Mouse (Mus musculus) embryonic facial prominence, embryonic 14.5 days (tissue): Measurements from ENCODE around the gene Arhgef3. TPM values are rescaled to one million over a fixed set of nuclear protein-coding genes. Genes with fewer than 3 reads are reported as not detected.
A peak's percentile ranks its signal among the peaks of the same experiment; 100 is the strongest.

ENCODE experiments used
- ATAC-seq: fragments of 200-750 bp; cut with Nextera tagmentation; 2 replicates; pipeline ENCODE4 v1.8.0; 2017; ENCODE audit warnings: low read depth, moderate number of reproducible peaks, moderate TSS enrichment
- DNase-seq: peaks from one replicate; pipeline ENCODE4 v3.0.0-alpha.2; 2015; ENCODE audit warnings: low spot score
- H3K27ac ChIP-seq: fragments of 300-500 bp; sonication (generic); replicated peaks from 2 replicates; pipeline ENCODE4 v1.5.1; 2014; ENCODE audit warnings: low read depth, mild to moderate bottlenecking, low read length, moderate library complexity
- H3K27me3 ChIP-seq: fragments of 300-500 bp; sonication (generic); replicated peaks from 2 replicates; pipeline ENCODE4 v1.6.1; 2014; ENCODE audit warnings: low read length; ENCODE audit not compliant: control insufficient read depth, insufficient read depth
- H3K36me3 ChIP-seq: fragments of 300-500 bp; sonication (generic); 2 replicates; pipeline ENCODE4 v1.6.1; 2014; ENCODE audit warnings: low read length, mixed read lengths; ENCODE audit not compliant: control insufficient read depth, insufficient read depth
- H3K4me1 ChIP-seq: fragments of 300-500 bp; sonication (generic); 2 replicates; pipeline ENCODE4 v1.6.1; 2014; ENCODE audit warnings: antibody characterized with exemption, low read length; ENCODE audit not compliant: control insufficient read depth, insufficient read depth
- H3K4me2 ChIP-seq: fragments of 300-500 bp; sonication (generic); 2 replicates; pipeline ENCODE4 v1.6.1; 2014; ENCODE audit warnings: low read depth, mild to moderate bottlenecking, low read length, moderate library complexity, mixed read lengths
- H3K4me3 ChIP-seq: fragments of 300-500 bp; sonication (generic); 2 replicates; pipeline ENCODE4 v1.5.1; 2014; ENCODE audit warnings: low read depth, mild to moderate bottlenecking, low read length
- H3K9ac ChIP-seq: fragments of 300-500 bp; sonication (generic); 2 replicates; pipeline ENCODE4 v1.6.1; 2014; ENCODE audit warnings: low read depth, mild to moderate bottlenecking, low read length, moderate library complexity, mixed read lengths
- H3K9me3 ChIP-seq: fragments of 300-500 bp; sonication (generic); 2 replicates; pipeline ENCODE4 v1.6.1; 2016; ENCODE audit warnings: low read length; ENCODE audit not compliant: control insufficient read depth
- WGBS: fragments of 180-500 bp; shearing (Covaris S2); extraction: QIAGEN DNeasy Blood & Tissue Kit; methylation state at CpG from one replicate; pipeline ENCODE4 v1.1.7; 2014; 5-methylcytosine and 5-hydroxymethylcytosine counted together
- polyA plus RNA-seq: library from polyadenylated mRNA; unstranded; fragments of >200 nt; fragmentation: Nextera tagmentation; extraction: Ambion mirVana; gene quantifications from 2 replicates; pipeline ENCODE4 v1.2.1, GENCODE M21; 2014

Gene Arhgef3
- polyA plus RNA-seq, 1 experiment from 2014 or later = 15.3 TPM

DNA sequence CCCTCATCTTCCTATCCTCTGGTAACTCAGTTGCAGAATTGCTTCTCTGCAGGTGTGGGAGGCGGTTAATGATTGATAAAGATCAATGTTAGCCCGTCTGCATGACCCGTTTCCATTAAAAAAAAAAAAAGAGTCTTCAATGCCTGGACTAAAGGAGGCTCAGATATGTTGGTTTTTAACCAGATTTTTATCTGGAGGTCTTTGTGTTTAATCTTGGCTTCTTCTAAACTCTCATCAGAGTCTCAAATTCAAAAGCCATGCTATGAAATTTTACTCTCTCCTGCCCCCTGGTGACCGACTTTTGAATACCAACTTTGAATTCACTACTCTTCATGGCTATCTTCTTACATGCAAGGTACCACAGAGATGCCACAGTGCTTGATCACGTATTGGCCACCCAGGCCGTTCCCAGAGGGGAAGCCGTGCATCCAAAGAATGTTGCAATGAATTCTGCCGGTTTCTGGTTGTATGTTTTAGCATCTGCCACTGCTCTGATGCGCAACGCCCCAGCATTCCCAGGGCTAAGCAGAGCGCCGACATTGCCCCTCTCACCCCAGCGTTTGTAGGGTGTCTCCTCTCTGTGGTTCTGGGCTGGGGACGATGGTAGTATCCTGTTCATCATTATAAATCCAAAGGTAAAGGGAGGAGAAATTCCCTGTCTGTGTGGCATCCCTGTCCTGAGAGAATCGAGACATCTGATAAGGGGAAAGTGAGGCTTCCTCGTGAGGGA, 69.0 kb downstream of the Arhgef3 start:
- Histone ChIP-seq H3K9ac (no peak overlapping the region), H3K4me2 (no peak overlapping the region), H3K27me3 (no peaks in the 10 kb centered on the region), H3K9me3 (no peaks in the 10 kb centered on the region), H3K36me3 (no peaks in the 10 kb centered on the region), H3K4me1 (0 out of 2 replicates have a peak, but pooled peaks cover 10% of the 10 kb centered on the region), H3K27ac (no peak overlapping the region), H3K4me3 (no peak overlapping the region)
- no peak for ATAC-seq
- DNase-seq = peak; percentile 64
- WGBS = 61% methylated on average over 16 of the region's 16 CpGs

DNA sequence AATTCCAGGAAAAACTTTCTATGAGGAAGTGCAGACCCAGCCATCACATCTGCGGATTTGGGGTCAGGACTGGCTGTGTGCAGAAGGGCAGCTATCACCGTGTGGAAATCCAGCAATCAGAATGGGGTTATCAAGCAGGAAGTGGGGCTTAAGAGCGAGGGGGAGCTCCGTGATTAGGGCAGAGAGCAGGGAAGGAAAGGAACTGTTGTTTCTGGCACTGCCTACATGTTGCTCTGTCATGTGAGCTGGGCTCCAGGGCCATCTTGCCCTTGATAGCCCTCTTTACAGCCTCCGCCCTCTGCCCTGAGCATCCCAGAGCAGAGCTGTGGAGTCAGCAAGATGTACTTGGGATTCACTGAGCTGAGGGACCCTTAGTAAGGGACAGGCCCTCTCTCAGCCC, 71.2 kb downstream of the Arhgef3 start:
- no peaks in the 10 kb centered on the region for H3K27me3 ChIP-seq
- 67% methylated on average over 5 of the region's 5 CpGs for WGBS
- H3K27ac ChIP-seq = no peak overlapping the region
- H3K9ac ChIP-seq = no peak overlapping the region
- no peak overlapping the region for H3K4me2 ChIP-seq
- H3K36me3 ChIP-seq = no peaks in the 10 kb centered on the region
- DNase-seq (no peak), ATAC-seq (no peak)
- no peaks in the 10 kb centered on the region for H3K9me3 ChIP-seq
- no peak overlapping the region for H3K4me3 ChIP-seq
- H3K4me1 ChIP-seq = 0 out of 2 replicates have a peak, but pooled peaks cover 6% of the 10 kb centered on the region

DNA sequence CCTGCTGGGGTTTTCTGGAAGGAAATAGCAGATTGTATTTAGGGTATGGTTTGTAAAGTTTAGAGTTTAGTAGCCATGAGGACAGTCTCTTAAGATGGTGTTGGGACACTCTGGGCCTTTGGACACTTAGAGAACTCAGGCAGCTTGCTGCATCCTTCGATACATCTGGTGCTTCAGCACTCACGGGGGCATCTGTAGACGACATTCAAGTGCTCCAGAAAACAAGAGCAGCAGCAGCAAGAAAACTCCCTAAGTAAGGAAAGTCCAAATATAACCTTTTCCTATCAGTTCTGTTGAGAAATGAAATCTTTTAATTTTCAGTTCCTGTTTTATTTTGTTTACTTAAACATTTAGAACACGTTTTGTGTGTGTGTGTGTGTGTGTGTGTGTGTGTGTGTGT, 71.9 kb downstream of the Arhgef3 start:
- no peak overlapping the region for H3K4me3 ChIP-seq
- 74% methylated on average over 4 of the region's 4 CpGs for WGBS
- no peak overlapping the region for H3K4me2 ChIP-seq
- no peaks in the 10 kb centered on the region for H3K9me3 ChIP-seq
- H3K9ac ChIP-seq = no peak overlapping the region
- H3K27me3 ChIP-seq = no peaks in the 10 kb centered on the region
- no peak for ATAC-seq
- H3K27ac ChIP-seq = no peak overlapping the region
- H3K36me3 ChIP-seq = no peaks in the 10 kb centered on the region
- H3K4me1 ChIP-seq = 0 out of 2 replicates have a peak, but pooled peaks cover 6% of the 10 kb centered on the region
- no peak for DNase-seq

DNA sequence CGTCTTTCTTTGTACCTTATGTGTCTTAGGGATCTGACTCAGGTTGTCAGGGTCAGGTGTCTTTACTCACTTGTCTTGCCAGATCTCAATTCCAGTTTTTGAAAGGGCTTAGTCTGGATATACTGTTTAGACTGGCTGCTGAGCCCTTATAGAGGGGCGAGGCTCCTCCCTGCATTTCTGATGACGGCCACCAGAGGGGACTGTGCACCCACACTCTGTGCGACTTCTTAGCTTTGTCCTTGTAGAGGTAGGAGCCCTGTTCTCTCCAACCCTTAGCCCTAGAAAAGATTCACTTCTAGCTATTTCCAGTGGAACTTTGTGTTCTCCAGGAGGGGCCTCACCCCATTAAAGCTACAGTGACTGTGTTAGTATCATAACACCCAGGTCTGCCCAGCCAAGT, 72.3 kb downstream of the Arhgef3 start:
- WGBS = 6% methylated on average over 4 of the region's 4 CpGs
- Histone ChIP-seq H3K9me3 (no peaks in the 10 kb centered on the region), H3K4me1 (0 out of 2 replicates have a peak, but pooled peaks cover 6% of the 10 kb centered on the region), H3K27ac (no peak overlapping the region), H3K4me3 (no peak overlapping the region), H3K9ac (no peak overlapping the region), H3K36me3 (no peaks in the 10 kb centered on the region), H3K27me3 (no peaks in the 10 kb centered on the region), H3K4me2 (no peak overlapping the region)
- DNase-seq = peak; percentile 75
- peak; percentile 87 for ATAC-seq

DNA sequence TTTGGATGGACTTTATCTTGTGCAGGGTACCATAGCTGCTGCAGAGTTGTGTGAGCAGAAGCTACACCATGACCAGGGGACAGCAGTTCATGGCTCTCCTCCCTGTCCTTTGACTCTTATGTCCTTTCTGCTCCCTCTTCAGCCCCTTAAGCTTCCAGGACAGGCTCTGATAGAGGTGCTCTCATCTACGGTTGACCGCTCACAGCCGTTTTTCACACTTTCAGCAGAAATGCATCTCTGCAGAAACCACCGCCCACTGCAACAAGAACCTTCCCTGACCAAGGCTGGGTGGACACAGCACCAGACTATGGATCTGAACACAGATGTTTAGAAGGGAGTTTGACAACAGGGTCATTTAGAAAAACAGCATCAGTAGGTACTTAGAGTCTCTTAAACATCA, 73.2 kb downstream of the Arhgef3 start:
- H3K4me1 ChIP-seq = 0 out of 2 replicates have a peak, but pooled peaks cover 4% of the 10 kb centered on the region
- no peak overlapping the region for H3K27ac ChIP-seq
- H3K36me3 ChIP-seq = no peaks in the 10 kb centered on the region
- H3K27me3 ChIP-seq = no peaks in the 10 kb centered on the region
- WGBS = 81% methylated on average over 4 of the region's 4 CpGs
- no peak overlapping the region for H3K9ac ChIP-seq
- H3K4me2 ChIP-seq = no peak overlapping the region
- no peak for DNase-seq
- H3K9me3 ChIP-seq = no peaks in the 10 kb centered on the region
- H3K4me3 ChIP-seq = no peak overlapping the region
- no peak for ATAC-seq

DNA sequence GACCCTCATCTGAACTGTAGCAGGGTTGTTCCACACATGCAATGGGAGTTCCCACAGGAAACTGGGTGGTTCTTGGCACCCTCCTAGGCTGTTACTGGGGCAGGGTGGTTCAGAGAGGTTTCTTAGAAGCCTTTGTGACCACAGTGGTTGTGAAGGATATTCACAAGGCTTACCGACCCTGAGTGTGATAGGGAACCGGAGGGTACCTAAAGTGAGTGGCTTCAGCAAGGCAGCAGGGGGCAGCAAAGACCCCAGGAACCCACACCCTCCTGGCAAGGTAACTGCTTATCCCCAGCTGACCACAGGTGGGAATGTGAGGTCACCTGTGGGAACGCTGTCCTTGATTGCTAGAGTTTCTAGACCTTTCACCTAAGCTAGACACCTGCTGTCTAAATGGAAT, 77.8 kb downstream of the Arhgef3 start:
- H3K4me1 ChIP-seq = no peaks in the 10 kb centered on the region
- H3K9me3 ChIP-seq = no peaks in the 10 kb centered on the region
- ATAC-seq = no peak
- no peak overlapping the region for H3K4me2 ChIP-seq
- no peak overlapping the region for H3K9ac ChIP-seq
- 32% methylated on average over 3 of the region's 3 CpGs for WGBS
- no peak for DNase-seq
- H3K36me3 ChIP-seq = no peaks in the 10 kb centered on the region
- no peaks in the 10 kb centered on the region for H3K27me3 ChIP-seq
- no peak overlapping the region for H3K27ac ChIP-seq
- no peak overlapping the region for H3K4me3 ChIP-seq

DNA sequence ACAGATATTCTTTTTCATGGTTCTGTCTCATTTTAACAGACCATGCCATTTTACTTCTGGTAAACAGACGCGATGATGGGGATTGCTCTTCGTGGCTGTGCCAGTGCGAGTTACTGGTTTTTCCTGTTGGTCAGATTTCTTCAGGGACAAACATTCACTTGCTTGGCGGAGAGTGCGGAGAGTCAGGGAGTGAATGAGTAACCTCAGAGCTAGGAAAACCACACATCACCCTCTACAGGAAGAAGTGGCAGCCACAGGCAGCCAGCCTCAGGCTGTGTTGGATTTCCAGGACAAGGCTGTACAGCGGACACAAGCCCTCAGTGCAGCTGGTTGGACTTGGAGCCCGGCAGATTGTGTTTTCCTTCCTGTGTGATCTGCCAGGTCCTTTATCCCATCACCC, 82.3 kb downstream of the Arhgef3 start:
- 65% methylated on average over 8 of the region's 8 CpGs for WGBS
- no peaks in the 10 kb centered on the region for H3K4me1 ChIP-seq
- no peak overlapping the region for H3K9ac ChIP-seq
- no peaks in the 10 kb centered on the region for H3K9me3 ChIP-seq
- no peaks in the 10 kb centered on the region for H3K27me3 ChIP-seq
- H3K36me3 ChIP-seq = no peaks in the 10 kb centered on the region
- no peak for ATAC-seq
- DNase-seq = no peak
- no peak overlapping the region for H3K4me3 ChIP-seq
- H3K27ac ChIP-seq = no peak overlapping the region
- no peak overlapping the region for H3K4me2 ChIP-seq

DNA sequence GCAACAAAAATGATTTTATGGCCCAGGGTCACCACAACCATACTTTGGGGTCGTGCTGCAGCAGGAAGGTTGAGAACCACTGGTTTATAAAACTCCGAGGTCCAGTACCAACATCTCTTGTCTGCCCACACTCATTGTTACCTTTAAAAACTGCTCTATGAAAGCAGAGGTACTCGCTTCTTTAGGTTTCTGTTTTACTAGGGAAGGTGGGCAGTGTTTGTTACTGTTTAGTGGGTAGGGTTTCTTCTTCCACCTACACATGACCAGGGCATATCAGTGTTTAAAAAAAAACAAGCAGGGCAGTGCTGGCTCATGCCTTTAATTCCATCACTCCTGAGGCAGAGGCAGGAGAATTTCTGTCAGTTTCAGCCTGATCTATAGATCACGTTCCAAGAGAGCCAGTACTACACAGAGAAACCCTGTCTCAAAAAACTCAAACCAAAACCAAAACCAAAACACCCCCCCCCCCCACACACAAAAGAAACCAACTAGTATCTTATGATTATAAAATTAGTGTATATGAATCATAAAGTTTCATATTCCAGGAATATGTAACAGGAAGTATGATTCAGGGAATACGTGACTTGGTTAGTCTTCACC, 83.9 kb downstream of the Arhgef3 start:
- ATAC-seq (no peak), DNase-seq (no peak)
- WGBS = 83% methylated on average over 5 of the region's 5 CpGs
- no peak overlapping the region for H3K27ac ChIP-seq
- no peak overlapping the region for H3K4me3 ChIP-seq
- no peak overlapping the region for H3K4me2 ChIP-seq
- no peaks in the 10 kb centered on the region for H3K36me3 ChIP-seq
- H3K9me3 ChIP-seq = no peaks in the 10 kb centered on the region
- no peak overlapping the region for H3K9ac ChIP-seq
- H3K4me1 ChIP-seq = no peaks in the 10 kb centered on the region
- H3K27me3 ChIP-seq = no peaks in the 10 kb centered on the region

DNA sequence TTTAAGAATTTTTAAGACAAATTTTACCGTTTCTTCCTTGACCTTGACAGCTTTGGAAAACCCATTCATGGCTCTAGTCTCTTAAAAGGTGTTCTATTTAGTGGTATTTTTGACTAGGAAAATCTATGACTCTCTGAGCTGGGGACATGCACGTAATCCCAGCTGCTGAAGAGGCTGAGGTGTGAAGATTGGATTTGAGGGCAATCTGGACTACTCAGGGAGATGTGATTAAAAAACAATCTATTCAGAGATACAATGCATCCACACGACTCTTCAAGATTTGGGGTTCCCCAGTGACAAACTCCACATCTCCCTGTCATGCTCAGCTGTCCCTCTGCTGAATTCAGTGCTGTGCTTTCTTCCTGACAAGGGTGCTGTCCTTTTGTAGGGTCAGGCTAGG, 84.4 kb downstream of the Arhgef3 start:
- H3K9me3 ChIP-seq = no peaks in the 10 kb centered on the region
- no peaks in the 10 kb centered on the region for H3K36me3 ChIP-seq
- no peak overlapping the region for H3K27ac ChIP-seq
- no peaks in the 10 kb centered on the region for H3K27me3 ChIP-seq
- DNase-seq (no peak), ATAC-seq (no peak)
- no peaks in the 10 kb centered on the region for H3K4me1 ChIP-seq
- no peak overlapping the region for H3K4me2 ChIP-seq
- WGBS = 86% methylated on average over 3 of the region's 3 CpGs
- no peak overlapping the region for H3K9ac ChIP-seq
- H3K4me3 ChIP-seq = no peak overlapping the region
